Mouse (Mus musculus) heart, embryonic 15.5 days (tissue): ENCODE measurements around the gene Cpa1. TPM values are rescaled to one million over a fixed set of nuclear protein-coding genes. Genes with fewer than 3 reads are reported as not detected.

ENCODE experiments used
- ATAC-seq: fragments of 200-750 bp; cut with Nextera tagmentation; replicated peaks from 2 replicates; pipeline ENCODE4 v1.8.0; 2017; ENCODE audit warnings: low read depth, moderate TSS enrichment; ENCODE audit not compliant: insufficient number of reproducible peaks, insufficient read depth, low FRiP score
- H3K27ac ChIP-seq: fragments of 300-500 bp; sonication (generic); 2 replicates; pipeline ENCODE4 v1.5.1; 2015; ENCODE audit warnings: mild to moderate bottlenecking, inconsistent platforms
- H3K27me3 ChIP-seq: fragments of 300-500 bp; sonication (generic); 2 replicates; pipeline ENCODE4 v1.6.1; 2015; ENCODE audit warnings: inconsistent platforms
- H3K36me3 ChIP-seq: fragments of 300-500 bp; sonication (generic); 2 replicates; pipeline ENCODE4 v1.6.1; 2015; ENCODE audit warnings: mild to moderate bottlenecking, inconsistent platforms
- H3K4me1 ChIP-seq: fragments of 300-500 bp; sonication (generic); replicated peaks from 2 replicates; pipeline ENCODE4 v1.6.1; 2015; ENCODE audit warnings: inconsistent platforms
- H3K4me2 ChIP-seq: fragments of 300-500 bp; sonication (generic); 2 replicates; pipeline ENCODE4 v1.6.1; 2015; ENCODE audit warnings: inconsistent platforms, mild to moderate bottlenecking, moderate library complexity
- H3K4me3 ChIP-seq: fragments of 300-500 bp; sonication (generic); 2 replicates; pipeline ENCODE4 v1.5.1; 2015; ENCODE audit warnings: mild to moderate bottlenecking, inconsistent platforms
- H3K9ac ChIP-seq: fragments of 300-500 bp; sonication (generic); 2 replicates; pipeline ENCODE4 v1.6.1; 2015; ENCODE audit warnings: mild to moderate bottlenecking, inconsistent platforms
- H3K9me3 ChIP-seq: fragments of 300-500 bp; sonication (generic); replicated peaks from 2 replicates; pipeline ENCODE4 v1.6.1; 2016; ENCODE audit warnings: inconsistent platforms
- WGBS: fragments of 180-500 bp; shearing (Covaris S2); methylation state at CpG from one replicate; pipeline ENCODE4 v1.1.7; 2015; ENCODE audit warnings: mixed read lengths; 5-methylcytosine and 5-hydroxymethylcytosine counted together
- polyA plus RNA-seq: library from polyadenylated mRNA; unstranded; fragments of >200 nt; fragmentation: Nextera tagmentation; extraction: Ambion mirVana; gene quantifications from 2 replicates; pipeline ENCODE4 v1.2.1, GENCODE M21; 2015

The Cpa1 gene
- polyA plus RNA-seq, 1 experiment from 2014 or later, result 5.0 TPM

- Histone ChIP-seq H3K4me3 (no peak overlapping the region), H3K36me3 (no peaks in the 10 kb centered on the region), H3K9me3 (no peaks in the 10 kb centered on the region), H3K4me1 (peaks cover 21% of the 10 kb centered on the region), H3K4me2 (no peak overlapping the region), H3K27me3 (no peaks in the 10 kb centered on the region), H3K27ac (peak overlapping the region; percentile 72), H3K9ac (no peak overlapping the region)
- 75% methylated on average over 6 of the region's 6 CpGs for WGBS
- no peak for ATAC-seq
Observed at GRCm38 (mm10) chr6:30653518-30653917, 14.5 kb downstream of the Cpa1 start.

GRCm38 (mm10) chr6:30654402-30654859, 15.4 kb downstream of the Cpa1 start:
- Histone ChIP-seq H3K4me1 (peaks cover 16% of the 10 kb centered on the region), H3K4me3 (no peak overlapping the region), H3K4me2 (no peak overlapping the region), H3K27ac (peak overlapping the region; percentile 33; the same call in 1 of the 2 replicates), H3K9me3 (no peaks in the 10 kb centered on the region), H3K9ac (no peak overlapping the region), H3K27me3 (no peaks in the 10 kb centered on the region), H3K36me3 (no peaks in the 10 kb centered on the region)
- 74% methylated on average over 6 of the region's 6 CpGs for WGBS
- no peak for ATAC-seq

GRCm38 (mm10) chr6:30654932-30655331, 15.9 kb downstream of the Cpa1 start:
- no peak overlapping the region for H3K9ac ChIP-seq
- no peak overlapping the region for H3K4me2 ChIP-seq
- H3K36me3 ChIP-seq, result no peaks in the 10 kb centered on the region
- H3K27ac ChIP-seq, result peak overlapping the region; percentile 13; the same call in 1 of the 2 replicates
- WGBS, result 88% methylated on average over 3 of the region's 3 CpGs
- no peaks in the 10 kb centered on the region for H3K27me3 ChIP-seq
- H3K4me3 ChIP-seq, result no peak overlapping the region
- H3K9me3 ChIP-seq, result no peaks in the 10 kb centered on the region
- H3K4me1 ChIP-seq, result peaks cover 12% of the 10 kb centered on the region
- no peak for ATAC-seq

GRCm38 (mm10) chr6:30657279-30657678, 18.3 kb downstream of the Cpa1 start:
- Histone ChIP-seq H3K4me3 (no peak overlapping the region), H3K9ac (no peak overlapping the region), H3K27ac (no peak overlapping the region), H3K4me1 (peaks cover 10% of the 10 kb centered on the region; the same call in 1 of the 2 replicates), H3K4me2 (no peak overlapping the region), H3K36me3 (no peaks in the 10 kb centered on the region), H3K27me3 (no peaks in the 10 kb centered on the region), H3K9me3 (no peaks in the 10 kb centered on the region)
- WGBS, result 89% methylated on average over 12 of the region's 12 CpGs
- no peak for ATAC-seq

- no peak for ATAC-seq
- Histone ChIP-seq H3K9me3 (no peaks in the 10 kb centered on the region), H3K9ac (no peak overlapping the region), H3K27ac (no peak overlapping the region), H3K4me1 (peaks cover 10% of the 10 kb centered on the region; the same call in 1 of the 2 replicates), H3K4me3 (no peak overlapping the region), H3K4me2 (no peak overlapping the region), H3K36me3 (no peaks in the 10 kb centered on the region), H3K27me3 (no peaks in the 10 kb centered on the region)
- WGBS, result 69% methylated on average over 9 of the region's 9 CpGs
Observed at GRCm38 (mm10) chr6:30658619-30659018, 19.6 kb downstream of the Cpa1 start.

GRCm38 (mm10) chr6:30664776-30665175, 25.8 kb downstream of the Cpa1 start:
- no peak overlapping the region for H3K4me3 ChIP-seq
- WGBS, result 35% methylated on average over 6 of the region's 6 CpGs
- no peaks in the 10 kb centered on the region for H3K36me3 ChIP-seq
- no peaks in the 10 kb centered on the region for H3K27me3 ChIP-seq
- H3K9me3 ChIP-seq, result no peaks in the 10 kb centered on the region
- H3K9ac ChIP-seq, result no peak overlapping the region
- ATAC-seq, result no peak
- no peak overlapping the region for H3K4me2 ChIP-seq
- H3K27ac ChIP-seq, result peak overlapping the region; percentile 45
- H3K4me1 ChIP-seq, result peaks cover 12% of the 10 kb centered on the region

- WGBS, result 11% methylated on average over 4 of the region's 4 CpGs
- ATAC-seq, result no peak
- H3K9me3 ChIP-seq, result no peaks in the 10 kb centered on the region
Observed at GRCm38 (mm10) chr6:30665296-30665695, 26.3 kb downstream of the Cpa1 start.

GRCm38 (mm10) chr6:30666043-30666442, 27.0 kb downstream of the Cpa1 start:
- Histone ChIP-seq H3K4me3 (no peak overlapping the region), H3K4me1 (peaks cover 12% of the 10 kb centered on the region), H3K27ac (no peak overlapping the region; the same call in 1 of the 2 replicates), H3K9ac (no peak overlapping the region), H3K36me3 (no peaks in the 10 kb centered on the region), H3K4me2 (no peak overlapping the region), H3K9me3 (no peaks in the 10 kb centered on the region), H3K27me3 (no peaks in the 10 kb centered on the region)
- WGBS, result 64% methylated on average over 6 of the region's 6 CpGs
- no peak for ATAC-seq

More at GRCm38 (mm10) chr6:30665296-30665695, 26.3 kb downstream of the Cpa1 start:
- no peaks in the 10 kb centered on the region for H3K36me3 ChIP-seq
- H3K27ac ChIP-seq, result peak overlapping the region; percentile 45
- no peak overlapping the region for H3K9ac ChIP-seq
- H3K4me2 ChIP-seq, result no peak overlapping the region
- no peak overlapping the region for H3K4me3 ChIP-seq
- H3K4me1 ChIP-seq, result peaks cover 12% of the 10 kb centered on the region
- no peaks in the 10 kb centered on the region for H3K27me3 ChIP-seq

GRCm38 (mm10) chr6:30667585-30667984, 28.6 kb downstream of the Cpa1 start:
- no peaks in the 10 kb centered on the region for H3K9me3 ChIP-seq
- no peaks in the 10 kb centered on the region for H3K36me3 ChIP-seq
- peaks cover 14% of the 10 kb centered on the region for H3K4me1 ChIP-seq
- no peak overlapping the region for H3K9ac ChIP-seq
- no peak overlapping the region for H3K4me3 ChIP-seq
- no peaks in the 10 kb centered on the region for H3K27me3 ChIP-seq
- 70% methylated on average over 5 of the region's 5 CpGs for WGBS
- no peak for ATAC-seq
- no peak overlapping the region for H3K4me2 ChIP-seq
- H3K27ac ChIP-seq, result no peak overlapping the region

- Histone ChIP-seq H3K36me3 (no peaks in the 10 kb centered on the region), H3K27ac (no peak overlapping the region), H3K9me3 (no peaks in the 10 kb centered on the region), H3K9ac (no peak overlapping the region), H3K4me2 (no peak overlapping the region), H3K27me3 (no peaks in the 10 kb centered on the region), H3K4me1 (peaks cover 33% of the 10 kb centered on the region), H3K4me3 (no peak overlapping the region)
- ATAC-seq, result no peak
- 81% methylated on average over 5 of the region's 5 CpGs for WGBS
Observed at GRCm38 (mm10) chr6:30671696-30672095, 32.7 kb downstream of the Cpa1 start.

GRCm38 (mm10) chr6:30673764-30674561, 34.9 kb downstream of the Cpa1 start:
- 0 out of 2 replicates have a peak, but pooled peaks have one; percentile 50 for ATAC-seq
- peaks cover 39% of the 10 kb centered on the region for H3K4me1 ChIP-seq

More at GRCm38 (mm10) chr6:30673764-30674561, 34.9 kb downstream of the Cpa1 start:
- Histone ChIP-seq H3K9ac (0 out of 2 replicates have a peak overlapping the region, but pooled peaks have one; percentile 5), H3K4me3 (no peak overlapping the region), H3K9me3 (no peaks in the 10 kb centered on the region), H3K36me3 (no peaks in the 10 kb centered on the region), H3K27me3 (no peaks in the 10 kb centered on the region), H3K27ac (peak overlapping the region; percentile 90), H3K4me2 (peak overlapping the region; percentile 55)
- WGBS, result 19% methylated on average over 14 of the region's 14 CpGs
